Mouse (Mus musculus): ENCODE results near the gene Saa4.

GRCm38 (mm10) chr7:46716897-46717296 lies 15.5 kb downstream of the Saa4 start:
- TF ChIP-seq ZC3H11A (IDR thresholded peaks at IDR 0.05; ENCODE audit: borderline replicate concordance, low read depth, low read length) (no peak), MAFK (IDR thresholded peaks at IDR 0.05; ENCODE audit: insufficient read depth, low read depth, low read length) (no peak), ZNF384 (IDR thresholded peaks at IDR 0.05; ENCODE audit: low read depth, low read length) (no peak), CHD2 (IDR thresholded peaks at IDR 0.05; ENCODE audit: low read depth, low read length) (no peak)
